Mouse (Mus musculus) ES-Bruce4 (cell line): Measurements from ENCODE around the gene Gm10337.

Source experiments
- EP300 ChIP-seq: IDR thresholded peaks from 2 replicates; pipeline ENCODE4 v1.6.1; 2011; ENCODE audit warnings: low read depth, low read length; ENCODE audit not compliant: insufficient read depth
- POLR2A ChIP-seq: IDR thresholded peaks from one replicate; pipeline ENCODE4 v1.8.1; 2011; ENCODE audit warnings: low read length; ENCODE audit not compliant: insufficient read depth

- TF ChIP-seq POLR2A: no peak
- no peak for TF ChIP-seq EP300
These were observed 32.3 kb upstream of the Gm10337 start for GRCm38 (mm10) chr15:102471295-102471645.
